Mouse (Mus musculus): ENCODE measurements around the gene Tmco3.
A peak's percentile ranks its signal among the peaks of the same experiment; 100 is the strongest.
"Not testable (repeated sequence)": the region's sequence is repeated elsewhere in the genome, so short reads cannot be mapped to it uniquely, and the experiment has no call there.

Tmco3 gene

DNA sequence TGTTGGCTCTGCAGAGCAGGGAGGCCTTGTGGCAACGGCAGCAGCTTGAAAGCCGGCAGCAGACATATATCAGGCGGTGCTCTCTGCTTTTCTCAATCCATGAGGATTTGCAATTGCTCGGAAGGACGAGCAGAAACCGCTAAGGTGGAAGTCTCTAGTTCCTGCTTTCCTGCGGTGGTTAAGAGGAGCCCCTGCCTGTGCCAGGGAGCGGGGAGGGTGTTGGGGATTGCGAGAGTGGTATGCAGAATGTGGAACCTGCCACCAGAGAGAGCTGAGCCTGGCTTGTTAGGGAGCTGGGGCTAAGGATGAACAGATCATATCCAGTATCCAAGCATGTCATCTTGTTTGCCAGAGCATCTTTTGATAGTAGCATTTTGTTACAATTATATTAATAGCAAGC, 18.9 kb downstream of the Tmco3 start:
- no peak for DNase-seq

GRCm38 (mm10) chr8:13314922-13315321, 26.9 kb downstream of the Tmco3 start:
- no peak for DNase-seq

DNA sequence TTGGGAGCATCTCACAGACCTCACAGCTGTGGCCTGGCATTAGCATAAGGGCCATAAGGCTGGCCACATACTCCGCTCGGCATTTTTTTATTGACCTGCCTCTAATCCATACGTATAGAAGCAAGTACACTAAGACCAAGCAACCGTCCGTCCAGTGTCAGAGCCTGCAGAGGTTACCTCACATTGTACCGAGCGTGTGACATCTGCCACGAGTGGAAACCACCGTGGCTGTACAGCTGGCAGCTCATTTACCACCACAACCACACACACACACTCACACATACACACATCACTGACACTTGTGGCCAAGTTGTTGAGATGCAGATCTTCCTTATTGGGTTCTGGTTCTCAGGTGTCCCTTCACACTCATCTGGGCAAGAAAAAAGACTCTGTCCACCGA, 28.7 kb downstream of the Tmco3 start:
- DNase-seq: no peak

GRCm38 (mm10) chr8:13326598-13326997, 38.6 kb downstream of the Tmco3 start:
- DNase-seq: peak in 1 of 2 experiments; percentile 21

- no peak for DNase-seq
These were observed 46.7 kb downstream of the Tmco3 start for GRCm38 (mm10) chr8:13334671-13335070.

GRCm38 (mm10) chr8:13337245-13337644, 49.3 kb downstream of the Tmco3 start:
- DNase-seq: not testable (repeated sequence)

DNA sequence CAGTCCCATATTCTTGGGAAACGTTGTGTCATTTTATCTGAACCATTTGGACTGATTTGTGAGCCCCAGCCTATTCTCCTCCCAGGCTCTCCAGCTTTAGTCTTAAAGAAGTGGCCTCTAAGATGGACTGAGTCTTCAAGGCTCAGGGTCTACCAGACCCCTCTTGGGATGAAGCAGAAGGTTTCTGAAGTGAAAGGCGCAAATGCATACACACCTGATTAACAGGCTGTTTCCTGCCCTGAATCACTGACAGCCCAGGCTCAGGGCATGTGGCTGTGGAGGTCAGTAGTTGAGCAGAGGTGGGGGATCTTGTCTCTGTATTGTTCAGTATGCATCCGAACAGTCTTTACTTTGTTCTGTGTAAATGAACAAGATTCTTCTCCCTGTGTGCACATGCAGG, 49.7 kb downstream of the Tmco3 start:
- DNase-seq: no peak

- DNase-seq: peak; percentile 86 to 91
These were observed 50.4 kb downstream of the Tmco3 start, which contains the start of gene Tfdp1 for GRCm38 (mm10) chr8:13338255-13338860. Tfdp1 (plus strand) TSS chr8:13338751.

DNA sequence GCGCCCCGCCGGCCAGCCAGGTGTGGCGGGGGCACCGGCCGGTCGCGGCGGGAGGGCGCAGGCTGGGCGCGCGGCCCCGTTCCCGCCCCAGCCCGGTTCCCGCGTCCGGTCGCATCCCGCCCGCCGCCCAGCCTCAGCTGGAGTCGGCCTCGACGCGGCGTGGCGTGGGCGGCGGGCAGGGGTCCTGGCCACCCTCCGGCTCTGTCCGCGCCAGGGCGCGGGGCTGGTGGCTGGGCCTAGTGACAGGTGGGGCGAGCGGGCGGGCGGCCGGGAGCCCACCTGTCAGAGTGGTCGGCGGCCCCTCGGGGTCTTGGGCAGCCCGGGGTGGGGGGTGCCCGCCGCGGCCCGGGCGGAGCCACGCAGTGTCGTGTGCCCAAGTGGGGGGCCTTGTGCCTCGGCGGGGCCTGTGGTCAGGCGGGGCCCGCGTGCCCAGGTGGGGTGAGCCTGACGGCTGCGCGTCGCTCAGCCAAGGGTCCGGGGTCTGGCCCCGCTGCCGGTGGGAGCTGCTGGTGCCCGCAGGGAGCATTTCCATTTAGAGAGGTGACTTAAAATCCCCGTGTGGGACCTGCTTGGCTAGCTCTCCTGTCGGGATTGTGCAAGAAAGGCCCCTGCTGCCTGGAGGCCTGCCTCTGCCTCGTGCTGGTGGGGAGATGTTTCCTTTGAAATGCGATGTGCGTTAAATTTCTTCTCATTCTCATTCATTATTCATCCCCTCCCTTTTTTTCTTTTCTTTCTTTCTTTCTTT, 51.1 kb downstream of the Tmco3 start:
- DNase-seq: peak in 1 of 2 experiments; percentile 47

DNA sequence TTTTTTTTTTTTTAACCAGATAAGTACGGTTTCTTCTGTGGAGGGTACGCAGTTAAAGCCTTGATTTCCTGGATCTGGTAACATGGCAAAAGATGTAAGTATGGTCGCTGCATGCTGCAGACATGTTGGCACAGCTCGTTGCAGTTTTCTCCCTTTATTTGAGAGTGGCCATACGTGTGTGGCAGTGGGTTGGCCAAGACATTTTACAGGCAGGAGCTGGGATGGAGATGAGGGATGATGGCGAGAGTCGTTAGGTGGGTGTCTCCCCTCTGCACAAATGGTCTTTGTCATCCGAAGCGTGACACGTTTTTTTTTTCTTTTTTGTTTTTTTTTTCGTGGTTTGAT, 51.6 kb downstream of the Tmco3 start:
- no peak for DNase-seq

DNA sequence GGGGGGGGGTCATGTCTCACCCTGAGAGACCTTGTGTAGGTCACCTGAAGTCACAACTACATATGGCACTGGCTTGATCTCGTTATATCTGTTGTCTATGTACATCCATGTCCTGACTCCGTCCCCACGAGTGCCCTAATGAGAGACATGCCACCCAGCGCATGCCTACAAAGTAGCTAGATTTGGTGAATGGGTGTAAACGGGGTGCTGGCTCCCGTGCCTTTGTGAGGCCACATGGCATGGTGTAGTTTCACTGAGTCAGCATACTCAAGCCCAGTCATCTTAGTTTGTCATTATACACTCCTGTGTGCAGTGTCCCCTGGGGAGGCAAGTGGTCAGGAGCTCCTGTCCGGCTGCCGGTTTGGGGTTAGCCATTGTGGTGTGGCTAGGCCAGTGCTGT, 52.7 kb downstream of the Tmco3 start:
- DNase-seq: no peak

GRCm38 (mm10) chr8:13342340-13342739, 54.4 kb downstream of the Tmco3 start:
- no peak for DNase-seq

DNA sequence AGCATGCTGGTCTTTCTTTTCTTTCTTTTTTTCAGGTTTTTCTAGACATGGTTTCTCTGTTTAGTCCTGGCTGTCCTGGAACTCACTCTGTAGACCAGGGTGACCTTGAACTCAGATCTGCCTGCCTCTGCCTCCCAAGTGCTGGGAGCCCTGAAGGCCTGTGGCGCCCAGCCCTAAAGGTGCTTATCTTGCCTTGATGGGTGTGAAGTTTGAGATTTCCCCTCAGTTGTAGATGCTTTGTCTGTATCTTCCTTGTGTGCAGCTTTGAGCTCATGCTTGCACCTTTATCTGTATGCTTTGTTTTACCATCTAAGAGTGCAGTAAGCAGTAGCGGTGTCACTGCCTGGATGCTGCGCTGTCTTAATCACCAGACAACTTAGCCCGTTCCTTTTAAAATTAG, 55.1 kb downstream of the Tmco3 start:
- no peak for DNase-seq

DNA sequence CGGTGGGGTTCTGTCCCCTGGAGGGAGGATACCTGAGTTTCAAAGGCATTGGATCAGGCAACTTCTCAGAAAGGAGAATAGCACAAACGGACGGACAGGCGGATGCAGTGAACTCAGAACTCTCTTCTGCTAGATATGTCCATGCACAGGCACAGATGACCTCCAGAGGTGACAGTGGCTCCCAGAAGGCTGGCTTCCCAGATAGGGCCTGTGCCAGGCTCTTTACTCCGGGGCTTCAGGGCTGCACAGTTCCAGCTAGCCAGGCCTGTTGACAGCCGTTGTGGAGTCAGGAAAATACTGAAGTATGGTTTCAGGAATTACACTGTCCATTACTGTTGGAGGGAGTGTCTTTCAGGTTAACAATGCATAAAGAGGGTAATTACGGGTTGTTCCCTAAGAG, 62.1 kb downstream of the Tmco3 start:
- no peak for DNase-seq

DNA sequence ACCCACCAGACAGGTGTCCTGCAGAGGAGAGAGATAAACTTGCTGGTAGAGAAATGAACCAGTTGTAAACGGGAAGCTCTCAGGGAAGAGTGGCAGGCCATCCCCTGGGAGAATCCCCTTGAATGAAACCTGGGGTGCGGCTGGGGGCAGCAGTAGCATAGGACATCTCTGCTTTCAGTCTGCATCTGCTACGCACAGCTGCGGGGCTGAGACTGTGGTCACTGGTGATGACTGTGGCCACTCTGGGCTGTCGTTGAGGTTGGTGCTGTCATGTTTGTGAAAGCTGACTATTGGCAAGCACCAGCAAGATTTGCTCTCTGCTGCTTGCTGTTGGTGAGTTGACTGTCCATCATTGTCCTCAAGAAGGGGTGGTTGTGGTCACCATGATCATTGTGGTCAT, 63.6 kb downstream of the Tmco3 start:
- DNase-seq: no peak

DNA sequence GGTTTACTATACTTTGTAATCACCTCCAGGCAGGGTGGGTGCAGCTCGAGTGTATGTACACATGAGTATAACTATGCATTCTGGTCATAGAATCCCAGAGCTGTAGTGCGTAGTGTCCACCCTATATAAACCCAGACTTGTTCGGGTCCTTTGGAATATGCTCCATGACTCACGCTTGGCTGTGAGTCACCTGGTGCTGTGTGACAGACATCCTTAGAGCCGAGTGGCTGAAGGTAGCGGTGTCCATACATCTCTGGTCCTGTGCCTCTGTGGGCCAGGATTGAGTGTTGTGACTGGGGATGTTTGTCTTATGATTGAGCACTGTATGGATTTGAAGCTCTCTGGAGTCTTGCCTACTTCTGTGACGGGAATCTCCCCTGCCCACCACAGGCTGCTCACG, 64.6 kb downstream of the Tmco3 start:
- no peak for DNase-seq

- no peak for DNase-seq
These were observed 65.3 kb downstream of the Tmco3 start for GRCm38 (mm10) chr8:13353155-13353833.

DNA sequence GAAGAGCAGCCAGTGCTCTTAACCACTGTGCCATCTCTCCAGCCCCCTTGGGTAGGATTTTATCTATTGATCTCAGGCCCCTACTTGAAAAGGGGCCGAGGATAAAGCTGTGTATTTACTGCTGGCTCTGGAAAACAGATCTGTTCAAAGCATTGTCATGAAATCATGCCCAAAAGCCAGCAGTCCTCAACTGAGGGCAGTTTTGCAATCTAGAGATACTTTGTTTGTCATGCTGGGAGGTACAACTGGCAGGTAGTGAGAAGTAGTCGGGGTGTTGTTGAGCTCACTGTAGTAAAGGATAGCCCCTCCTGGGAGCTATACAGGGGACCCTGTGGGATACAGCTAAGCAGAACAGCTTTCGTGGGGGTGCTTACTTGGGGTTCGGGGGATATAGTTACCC, 65.9 kb downstream of the Tmco3 start:
- DNase-seq: no peak

- no peak for DNase-seq
These were observed 68.2 kb downstream of the Tmco3 start for GRCm38 (mm10) chr8:13356221-13356620.

DNA sequence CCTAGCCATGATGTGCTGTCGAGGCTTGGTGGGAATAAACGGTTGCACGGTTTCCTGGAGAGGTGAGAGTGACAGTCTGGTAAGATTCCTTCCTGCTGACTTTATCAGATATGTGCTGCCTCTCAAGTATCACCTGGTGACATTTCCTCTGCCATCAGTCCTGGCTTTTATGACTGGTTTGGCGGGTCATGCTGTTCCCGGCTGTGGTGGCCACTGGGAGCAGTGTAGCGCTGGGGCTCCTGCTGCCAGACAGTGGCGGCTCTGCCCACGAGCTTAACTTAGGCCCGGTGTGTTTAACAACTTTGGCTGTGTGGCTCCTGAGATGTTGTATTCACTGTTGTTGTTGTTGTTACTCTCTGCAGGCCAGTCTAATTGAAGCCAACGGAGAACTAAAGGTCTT, 68.7 kb downstream of the Tmco3 start:
- no peak for DNase-seq

DNA sequence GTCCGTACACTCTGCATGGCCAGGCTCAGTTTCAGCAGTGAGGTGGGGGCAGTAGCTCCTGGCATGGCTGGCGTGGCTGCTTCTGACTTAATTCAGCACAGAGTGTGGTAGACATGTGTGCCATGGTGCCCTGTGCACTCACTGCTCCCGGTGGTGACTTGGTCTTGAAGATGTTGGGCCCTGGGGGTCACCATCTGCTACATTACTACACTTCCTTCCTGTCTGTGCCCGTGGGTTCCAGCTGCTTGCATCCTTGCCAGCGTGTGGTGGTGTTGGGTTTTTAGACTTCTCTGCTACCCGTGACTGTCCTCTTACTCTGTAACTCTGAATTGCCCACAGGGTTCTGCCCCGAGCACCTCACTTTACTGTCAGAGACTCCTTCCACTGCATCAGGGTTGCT, 72.2 kb downstream of the Tmco3 start:
- no peak for DNase-seq

GRCm38 (mm10) chr8:13361865-13362264, 73.9 kb downstream of the Tmco3 start:
- no peak for DNase-seq
